Mouse (Mus musculus) bone marrow, adult 2 months (tissue): ENCODE measurements at regions not wholly inside any gene's neighbourhood (a gene's known extent, or its start where the extent isn't known, plus 50 kb on each side); places are given as distances from the start of the nearest gene placed in this dataset.

Experiments
- CTCF ChIP-seq: fragments of 200-500 bp; IDR thresholded peaks from 2 replicates; pipeline ENCODE4 v1.5.1; 2011; ENCODE audit warnings: low read length, control low read depth; ENCODE audit not compliant: control insufficient read depth, insufficient read depth
- POLR2A ChIP-seq: fragments of 200-500 bp; IDR thresholded peaks from 2 replicates; pipeline ENCODE4 v1.6.1; 2011; ENCODE audit warnings: low read depth, mild to moderate bottlenecking, control low read depth, low read length, borderline replicate concordance; ENCODE audit not compliant: control insufficient read depth

GRCm38 (mm10) chr2:51316452-51316851, 167.5 kb upstream of the Rnd3 start:
- TF ChIP-seq CTCF: no peak
- TF ChIP-seq POLR2A: no peak
